Mouse (Mus musculus) liver, embryonic 11.5 days (tissue): ENCODE data around the gene Ghsr. TPM values are rescaled to one million over a fixed set of nuclear protein-coding genes. Genes with fewer than 3 reads are reported as not detected.
A peak's percentile ranks its signal among the peaks of the same experiment; 100 is the strongest.

Source experiments
- ATAC-seq: fragments of 200-750 bp; cut with Nextera tagmentation; replicated peaks from 2 replicates; pipeline ENCODE4 v1.8.0; 2017; ENCODE audit warnings: moderate number of reproducible peaks, mild to moderate bottlenecking, moderate TSS enrichment, moderate library complexity; ENCODE audit not compliant: low FRiP score
- DNase-seq: peaks from one replicate; pipeline ENCODE4 v3.0.0-alpha.2; 2017; ENCODE audit warnings: low spot score
- H3K27ac ChIP-seq: fragments of 300-500 bp; sonication (generic); 2 replicates; pipeline ENCODE4 v1.5.1; 2014; ENCODE audit warnings: mild to moderate bottlenecking, low read depth, low read length, control low read depth
- H3K27me3 ChIP-seq: fragments of 300-500 bp; sonication (generic); replicated peaks from 2 replicates; pipeline ENCODE4 v1.6.1; 2014; ENCODE audit warnings: low read length, mixed read lengths; ENCODE audit not compliant: control insufficient read depth, insufficient read depth
- H3K36me3 ChIP-seq: fragments of 300-500 bp; sonication (generic); 2 replicates; pipeline ENCODE4 v1.6.1; 2014; ENCODE audit warnings: mild to moderate bottlenecking, low read length, moderate library complexity, mixed read lengths; ENCODE audit not compliant: control insufficient read depth, insufficient read depth
- H3K4me1 ChIP-seq: fragments of 300-500 bp; sonication (generic); replicated peaks from 2 replicates; pipeline ENCODE4 v1.6.1; 2014; ENCODE audit warnings: low read length, mixed read lengths; ENCODE audit not compliant: control insufficient read depth, insufficient read depth
- H3K4me2 ChIP-seq: fragments of 300-500 bp; sonication (generic); 2 replicates; pipeline ENCODE4 v1.6.1; 2014; ENCODE audit warnings: mild to moderate bottlenecking, control low read depth, moderate library complexity
- H3K4me3 ChIP-seq: fragments of 300-500 bp; sonication (generic); 2 replicates; pipeline ENCODE4 v1.5.1; 2014; ENCODE audit warnings: low read depth, low read length, control low read depth
- H3K9ac ChIP-seq: fragments of 300-500 bp; sonication (generic); 2 replicates; pipeline ENCODE4 v1.6.1; 2014; ENCODE audit warnings: low read depth, low read length, control low read depth
- H3K9me3 ChIP-seq: fragments of 300-500 bp; sonication (generic); 2 replicates; pipeline ENCODE4 v1.6.1; 2016; ENCODE audit warnings: low read length, inconsistent platforms, mixed read lengths; ENCODE audit not compliant: control insufficient read depth
- WGBS: fragments of 180-500 bp; shearing (Covaris S2); extraction: QIAGEN DNeasy Blood & Tissue Kit; methylation state at CpG from one replicate; pipeline ENCODE4 v1.1.7; 2014; 5-methylcytosine and 5-hydroxymethylcytosine counted together
- polyA plus RNA-seq: library from polyadenylated mRNA; unstranded; fragments of >200 nt; fragmentation: Nextera tagmentation; extraction: Ambion mirVana; gene quantifications from 2 replicates; pipeline ENCODE4 v1.2.1, GENCODE M21; 2014

Gene Ghsr
- polyA plus RNA-seq, 1 experiment from 2014 or later = not detected

DNA sequence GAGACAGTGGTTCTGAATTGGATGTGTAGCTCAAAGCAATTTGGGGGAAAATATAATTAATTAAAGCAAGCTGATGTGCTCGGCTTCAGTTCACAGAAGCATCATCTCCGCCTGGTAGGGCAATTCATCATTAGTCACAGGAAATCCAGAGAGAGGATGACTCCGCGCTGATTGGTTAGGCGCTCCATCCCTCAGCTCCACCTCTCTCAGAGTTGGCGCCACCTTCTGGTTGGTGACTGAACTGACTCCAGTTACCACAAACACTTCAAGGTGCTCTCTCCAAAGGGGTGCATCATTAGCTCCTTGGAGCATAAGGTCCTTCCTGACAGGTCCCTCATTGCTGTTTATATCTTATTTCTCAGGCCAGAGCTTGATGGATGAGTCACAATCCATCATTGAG is 25.6 kb upstream of the Ghsr start:
- Histone ChIP-seq H3K36me3 (no peaks in the 10 kb centered on the region), H3K27me3 (no peaks in the 10 kb centered on the region), H3K4me1 (no peaks in the 10 kb centered on the region), H3K9me3 (no peaks in the 10 kb centered on the region), H3K27ac (no peak overlapping the region), H3K4me3 (no peak overlapping the region), H3K4me2 (no peak overlapping the region), H3K9ac (no peak overlapping the region)
- DNase-seq (no peak), ATAC-seq (no peak)
- WGBS = 44% methylated on average over 6 of the region's 6 CpGs

DNA sequence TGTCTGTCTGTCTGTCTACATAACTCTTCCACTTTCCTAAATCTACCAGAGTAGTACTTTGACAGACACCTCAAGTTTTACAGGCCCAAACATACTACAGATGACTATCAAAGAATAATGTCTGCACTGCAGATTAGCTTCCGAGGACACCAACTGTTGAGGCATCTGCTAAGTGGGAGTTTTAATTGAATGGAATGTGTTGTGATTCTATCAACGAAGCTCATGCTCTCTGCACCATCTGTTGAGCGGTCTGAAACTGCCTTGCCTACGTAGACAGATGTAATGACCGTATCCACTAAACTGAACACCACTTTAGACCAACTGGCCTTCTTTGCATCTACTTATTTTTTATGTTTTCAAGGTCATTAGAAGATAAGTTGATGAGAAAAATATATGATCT is 22.7 kb upstream of the Ghsr start:
- Histone ChIP-seq H3K4me1 (no peaks in the 10 kb centered on the region), H3K36me3 (no peaks in the 10 kb centered on the region), H3K9me3 (no peaks in the 10 kb centered on the region), H3K27ac (no peak overlapping the region), H3K27me3 (no peaks in the 10 kb centered on the region), H3K9ac (no peak overlapping the region), H3K4me3 (no peak overlapping the region), H3K4me2 (no peak overlapping the region)
- DNase-seq (no peak), ATAC-seq (no peak)
- 82% methylated on average over 5 of the region's 5 CpGs for WGBS

DNA sequence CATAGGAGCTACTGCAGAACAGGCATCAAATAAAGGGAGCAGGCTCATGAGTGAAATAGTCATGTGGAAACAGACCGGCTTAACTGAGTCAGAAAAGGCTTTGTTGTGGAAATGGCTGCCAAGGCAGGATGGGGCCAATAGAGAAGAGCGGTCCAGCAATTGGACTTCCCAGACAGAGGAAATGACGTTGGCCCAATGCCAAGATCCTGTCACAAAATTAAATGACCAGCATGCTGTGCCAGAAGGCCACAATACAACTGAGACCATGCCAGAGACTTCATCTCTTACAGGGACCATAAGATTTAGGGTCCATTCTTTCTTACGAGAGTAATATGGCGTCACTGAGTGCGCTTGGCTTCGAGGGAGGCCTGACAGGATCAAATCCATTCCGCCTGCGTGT is 20.0 kb upstream of the Ghsr start:
- DNase-seq = no peak
- 82% methylated on average over 9 of the region's 9 CpGs for WGBS
- H3K4me2 ChIP-seq = no peak overlapping the region
- H3K4me1 ChIP-seq = no peaks in the 10 kb centered on the region
- H3K36me3 ChIP-seq = no peaks in the 10 kb centered on the region
- no peak for ATAC-seq
- no peaks in the 10 kb centered on the region for H3K9me3 ChIP-seq
- no peaks in the 10 kb centered on the region for H3K27me3 ChIP-seq
- no peak overlapping the region for H3K27ac ChIP-seq
- no peak overlapping the region for H3K4me3 ChIP-seq
- no peak overlapping the region for H3K9ac ChIP-seq

DNA sequence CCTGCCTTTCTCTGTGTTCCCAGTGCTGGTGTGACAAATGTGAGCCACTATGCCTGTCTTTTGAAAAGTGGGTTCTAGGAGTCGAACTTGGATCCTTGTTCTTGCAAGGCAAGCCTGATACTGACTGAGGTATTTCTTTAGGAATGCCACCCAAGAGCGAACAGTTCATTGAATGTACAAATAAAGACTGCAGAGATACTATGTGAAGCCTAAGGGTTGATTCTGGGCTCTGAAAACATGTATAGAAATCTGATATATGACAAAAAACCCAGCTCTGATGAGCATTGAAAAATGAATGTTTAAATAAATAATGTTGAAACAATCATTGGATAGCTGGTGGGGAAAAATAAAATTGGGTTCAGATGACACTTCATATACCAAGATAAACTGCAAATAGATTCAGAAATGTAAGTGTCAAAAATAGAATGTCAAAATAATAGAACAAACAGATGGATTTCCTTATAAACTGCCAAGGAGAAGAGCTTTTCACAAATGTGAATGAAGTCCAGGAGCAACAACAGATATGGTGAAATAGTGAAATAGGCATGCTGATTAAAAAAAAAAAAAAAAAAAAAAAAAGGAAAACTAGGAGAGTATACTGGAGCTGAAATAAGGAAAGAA is 11.9 kb upstream of the Ghsr start:
- no peaks in the 10 kb centered on the region for H3K4me1 ChIP-seq
- no peak overlapping the region for H3K9ac ChIP-seq
- no peak for DNase-seq
- 54% methylated on average over 2 of the region's 2 CpGs for WGBS
- no peak overlapping the region for H3K27ac ChIP-seq
- ATAC-seq = no peak
- no peaks in the 10 kb centered on the region for H3K36me3 ChIP-seq
- no peak overlapping the region for H3K4me2 ChIP-seq
- no peaks in the 10 kb centered on the region for H3K9me3 ChIP-seq
- H3K4me3 ChIP-seq = no peak overlapping the region
- H3K27me3 ChIP-seq = no peaks in the 10 kb centered on the region

DNA sequence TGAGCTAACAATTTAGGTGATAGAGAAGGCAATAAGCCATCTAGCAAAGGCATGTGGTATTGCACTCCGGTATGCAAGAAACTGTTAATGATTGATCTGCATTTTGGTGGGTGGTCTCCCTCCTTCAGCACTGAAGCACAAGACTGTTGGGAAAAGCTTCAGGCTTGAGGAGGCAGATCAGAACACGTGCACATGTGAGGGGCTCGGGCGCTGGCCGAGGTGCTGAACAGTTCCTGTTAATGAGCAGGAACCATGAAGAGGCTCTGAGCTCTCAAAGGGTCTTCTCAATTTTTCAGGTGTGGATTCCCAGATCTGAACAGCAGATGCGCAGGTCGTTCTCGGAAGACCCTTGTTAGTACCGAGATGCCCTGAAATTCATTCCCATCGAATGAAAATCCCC is 1.0 kb upstream of the Ghsr start:
- Histone ChIP-seq H3K4me3 (no peak overlapping the region), H3K4me1 (no peaks in the 10 kb centered on the region; the same call in 1 of the 2 replicates), H3K9ac (no peak overlapping the region), H3K27ac (no peak overlapping the region), H3K27me3 (peaks cover 39% of the 10 kb centered on the region), H3K4me2 (no peak overlapping the region), H3K36me3 (no peaks in the 10 kb centered on the region), H3K9me3 (no peaks in the 10 kb centered on the region)
- DNase-seq (peak; percentile 48), ATAC-seq (no peak)
- 5% methylated on average over 10 of the region's 10 CpGs for WGBS

DNA sequence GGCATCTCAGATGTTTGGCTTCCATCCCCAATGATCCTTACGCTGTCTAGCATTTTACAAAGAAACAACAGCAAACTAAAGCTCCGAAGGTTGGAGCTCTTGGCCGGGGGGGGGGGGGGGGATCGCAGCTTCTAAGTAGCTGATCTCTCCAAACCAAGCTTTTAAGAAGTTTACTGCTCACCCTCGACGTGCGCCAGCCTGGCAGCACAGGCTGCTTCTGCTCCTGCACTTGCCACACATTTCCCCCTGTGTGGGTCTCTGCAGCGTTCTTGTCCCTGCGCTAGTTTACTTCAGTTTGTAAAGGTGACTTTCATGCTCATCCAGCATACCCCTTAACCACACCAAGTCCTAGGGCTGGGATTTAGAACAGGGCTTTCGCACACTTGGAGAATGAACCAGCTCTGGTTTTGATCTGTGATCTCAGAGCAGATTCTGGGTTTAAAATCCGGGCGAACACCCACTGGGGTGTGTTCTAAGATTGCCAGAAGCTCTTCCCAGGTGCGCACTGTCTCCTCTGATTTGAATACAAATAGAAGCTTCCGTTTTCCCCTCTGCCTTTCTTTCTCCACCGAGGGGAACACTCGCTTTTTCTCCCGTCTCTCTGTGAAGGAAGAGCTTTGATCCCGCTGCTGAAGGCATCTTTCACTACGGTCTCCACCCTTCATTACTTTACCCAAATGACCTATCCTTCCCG is 422 bp upstream of the Ghsr start:
- ATAC-seq = no peak
- Histone ChIP-seq H3K9me3 (no peaks in the 10 kb centered on the region), H3K27ac (no peak overlapping the region), H3K9ac (no peak overlapping the region), H3K4me2 (no peak overlapping the region), H3K27me3 (peaks cover 39% of the 10 kb centered on the region), H3K36me3 (no peaks in the 10 kb centered on the region), H3K4me3 (no peak overlapping the region), H3K4me1 (no peaks in the 10 kb centered on the region; the same call in 1 of the 2 replicates)
- DNase-seq = no peak
- 8% methylated on average over 20 of the region's 20 CpGs for WGBS

DNA sequence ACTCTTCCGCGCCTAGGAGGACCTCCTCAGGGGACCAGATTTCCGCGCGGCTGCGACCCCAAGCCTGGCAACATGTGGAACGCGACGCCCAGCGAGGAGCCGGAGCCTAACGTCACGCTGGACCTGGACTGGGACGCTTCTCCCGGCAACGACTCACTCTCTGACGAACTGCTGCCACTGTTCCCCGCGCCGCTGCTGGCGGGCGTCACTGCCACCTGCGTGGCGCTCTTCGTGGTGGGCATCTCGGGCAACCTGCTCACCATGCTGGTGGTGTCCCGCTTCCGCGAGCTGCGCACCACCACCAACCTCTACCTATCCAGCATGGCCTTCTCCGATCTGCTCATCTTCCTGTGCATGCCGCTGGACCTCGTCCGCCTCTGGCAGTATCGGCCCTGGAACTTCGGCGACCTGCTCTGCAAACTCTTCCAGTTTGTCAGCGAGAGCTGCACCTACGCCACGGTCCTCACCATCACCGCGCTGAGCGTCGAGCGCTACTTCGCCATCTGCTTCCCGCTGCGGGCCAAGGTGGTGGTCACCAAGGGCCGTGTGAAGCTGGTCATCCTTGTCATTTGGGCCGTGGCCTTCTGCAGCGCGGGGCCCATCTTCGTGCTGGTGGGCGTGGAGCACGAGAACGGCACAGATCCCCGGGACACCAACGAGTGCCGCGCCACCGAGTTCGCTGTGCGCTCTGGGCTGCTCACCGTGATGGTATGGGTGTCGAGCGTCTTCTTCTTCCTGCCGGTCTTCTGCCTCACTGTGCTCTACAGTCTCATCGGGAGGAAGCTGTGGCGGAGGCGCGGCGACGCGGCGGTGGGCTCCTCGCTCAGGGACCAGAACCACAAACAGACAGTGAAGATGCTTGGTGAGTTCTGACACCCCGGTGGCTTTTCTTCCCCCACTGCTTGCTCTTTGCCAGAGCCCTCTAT is 837 bp downstream of the Ghsr start:
- Histone ChIP-seq H3K4me3 (no peak overlapping the region; the same call in 1 of the 2 replicates), H3K27me3 (peaks cover 39% of the 10 kb centered on the region)
- DNase-seq = no peak

DNA sequence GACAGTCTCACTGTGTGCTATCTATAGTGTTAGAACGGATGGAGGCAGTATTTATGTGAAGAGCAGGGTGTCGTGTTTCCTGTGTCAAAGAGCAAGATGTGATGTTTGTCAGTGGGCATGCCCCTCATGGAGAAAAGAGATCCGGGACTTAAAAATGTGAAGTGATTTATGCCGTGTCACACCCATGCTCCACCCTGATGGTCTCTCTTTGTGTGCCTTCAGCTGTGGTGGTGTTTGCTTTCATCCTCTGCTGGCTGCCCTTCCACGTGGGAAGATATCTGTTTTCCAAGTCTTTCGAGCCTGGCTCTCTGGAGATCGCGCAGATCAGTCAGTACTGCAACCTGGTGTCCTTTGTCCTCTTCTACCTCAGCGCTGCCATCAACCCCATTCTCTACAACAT is 3.2 kb downstream of the Ghsr start:
- no peaks in the 10 kb centered on the region for H3K9me3 ChIP-seq
- H3K4me3 ChIP-seq = no peak overlapping the region
- no peak for ATAC-seq
- H3K27ac ChIP-seq = no peak overlapping the region
- 54% methylated on average over 9 of the region's 9 CpGs for WGBS
- H3K9ac ChIP-seq = no peak overlapping the region
- no peak for DNase-seq
- no peaks in the 10 kb centered on the region; the same call in 1 of the 2 replicates for H3K4me1 ChIP-seq
- H3K4me2 ChIP-seq = no peak overlapping the region
- peaks cover 39% of the 10 kb centered on the region for H3K27me3 ChIP-seq
- H3K36me3 ChIP-seq = no peaks in the 10 kb centered on the region

More for the DNA sequence above, 837 bp downstream of the Ghsr start:
- Histone ChIP-seq H3K4me1 (no peaks in the 10 kb centered on the region; the same call in 1 of the 2 replicates), H3K36me3 (no peaks in the 10 kb centered on the region), H3K9me3 (no peaks in the 10 kb centered on the region), H3K9ac (no peak overlapping the region), H3K4me2 (peak overlapping the region; percentile 21), H3K27ac (no peak overlapping the region)
- WGBS = 3% methylated on average over 77 of the region's 77 CpGs
- ATAC-seq = no peak
